Mouse (Mus musculus) heart, embryonic 16.5 days (tissue): Measurements from ENCODE around the gene Aif1. TPM values are rescaled to one million over a fixed set of nuclear protein-coding genes. Genes with fewer than 3 reads are reported as not detected.

ENCODE experiments used
- ATAC-seq: fragments of 200-750 bp; cut with Nextera tagmentation; replicated peaks from 2 replicates; pipeline ENCODE4 v1.8.0; 2017; ENCODE audit warnings: moderate number of reproducible peaks; ENCODE audit not compliant: insufficient read depth, low FRiP score; ENCODE audit errors: extremely low read depth
- H3K27ac ChIP-seq: fragments of 300-500 bp; sonication (generic); 2 replicates; pipeline ENCODE4 v1.5.1; 2014; ENCODE audit warnings: mild to moderate bottlenecking, low read length, control low read depth, moderate library complexity
- H3K27me3 ChIP-seq: fragments of 300-500 bp; sonication (generic); 2 replicates; pipeline ENCODE4 v1.6.1; 2014; ENCODE audit warnings: low read length, mixed read lengths; ENCODE audit not compliant: control insufficient read depth, insufficient read depth
- H3K36me3 ChIP-seq: fragments of 300-500 bp; sonication (generic); 2 replicates; pipeline ENCODE4 v1.6.1; 2014; ENCODE audit not compliant: control insufficient read depth, insufficient read depth
- H3K4me1 ChIP-seq: fragments of 300-500 bp; sonication (generic); 2 replicates; pipeline ENCODE4 v1.6.1; 2014; ENCODE audit warnings: low read length, mixed read lengths; ENCODE audit not compliant: control insufficient read depth, insufficient read depth
- H3K4me2 ChIP-seq: fragments of 300-500 bp; sonication (generic); 2 replicates; pipeline ENCODE4 v1.6.1; 2014; ENCODE audit warnings: low read depth, mild to moderate bottlenecking, control low read depth, low read length
- H3K4me3 ChIP-seq: fragments of 300-500 bp; sonication (generic); 2 replicates; pipeline ENCODE4 v1.5.1; 2014; ENCODE audit warnings: mild to moderate bottlenecking, control low read depth, low read length
- H3K9ac ChIP-seq: fragments of 300-500 bp; sonication (generic); 2 replicates; pipeline ENCODE4 v1.6.1; 2014; ENCODE audit warnings: low read length, control low read depth
- H3K9me3 ChIP-seq: fragments of 300-500 bp; sonication (generic); replicated peaks from 2 replicates; pipeline ENCODE4 v1.6.1; 2016; ENCODE audit warnings: low read length; ENCODE audit not compliant: control insufficient read depth
- WGBS: fragments of 180-500 bp; shearing (Covaris S2); extraction: QIAGEN DNeasy Blood & Tissue Kit; methylation state at CpG from one replicate; pipeline ENCODE4 v1.1.7; 2014; 5-methylcytosine and 5-hydroxymethylcytosine counted together
- polyA plus RNA-seq: library from polyadenylated mRNA; unstranded; fragments of >200 nt; fragmentation: Nextera tagmentation; extraction: Ambion mirVana; gene quantifications from 2 replicates; pipeline ENCODE4 v1.2.1, GENCODE M21; 2015

Gene Aif1
- polyA plus RNA-seq, 1 experiment from 2014 or later = 10.9 TPM

- peaks cover under 1% of the 10 kb centered on the region for H3K4me1 ChIP-seq
- no peak for ATAC-seq
- no peak overlapping the region for H3K4me3 ChIP-seq
- H3K4me2 ChIP-seq = no peak overlapping the region
- H3K27me3 ChIP-seq = peaks cover 6% of the 10 kb centered on the region
- 56% methylated on average over 4 of the region's 4 CpGs for WGBS
- peak overlapping the region; percentile 8; the same call in 1 of the 2 replicates for H3K27ac ChIP-seq
- no peak overlapping the region for H3K9ac ChIP-seq
- H3K36me3 ChIP-seq = no peaks in the 10 kb centered on the region
- H3K9me3 ChIP-seq = no peaks in the 10 kb centered on the region
These were observed 14.2 kb upstream of the Aif1 start for GRCm38 (mm10) chr17:35190096-35190495.

GRCm38 (mm10) chr17:35189186-35189585 lies 13.3 kb upstream of the Aif1 start:
- no peak for ATAC-seq
- Histone ChIP-seq H3K27ac (peak overlapping the region; percentile 24; the same call in 1 of the 2 replicates), H3K9me3 (no peaks in the 10 kb centered on the region), H3K36me3 (no peaks in the 10 kb centered on the region), H3K9ac (no peak overlapping the region), H3K4me3 (no peak overlapping the region), H3K27me3 (0 out of 2 replicates have a peak, but pooled peaks cover 2% of the 10 kb centered on the region), H3K4me2 (no peak overlapping the region), H3K4me1 (no peaks in the 10 kb centered on the region)
- WGBS = 41% methylated on average over 1 of the region's 1 CpGs

GRCm38 (mm10) chr17:35187959-35188610 lies 12.2 kb upstream of the Aif1 start, which contains the start of gene Lst1:
Lst1 (minus strand) TSS chr17:35188439.
- WGBS = 67% methylated on average over 7 of the region's 7 CpGs
- Histone ChIP-seq H3K27me3 (no peaks in the 10 kb centered on the region), H3K9ac (no peak within 1 kb of the TSS), H3K27ac (peak within 1 kb of the TSS; percentile 40), H3K4me2 (no peak within 1 kb of the TSS), H3K36me3 (no peaks in the 10 kb centered on the region), H3K4me1 (no peaks in the 10 kb centered on the region), H3K9me3 (no peaks in the 10 kb centered on the region), H3K4me3 (no peak within 1 kb of the TSS)
- ATAC-seq = no peak

- WGBS = 74% methylated on average over 4 of the region's 4 CpGs
- H3K9ac ChIP-seq = no peak overlapping the region
- no peaks in the 10 kb centered on the region for H3K27me3 ChIP-seq
- H3K27ac ChIP-seq = 0 out of 2 replicates have a peak overlapping the region, but pooled peaks have one; percentile 24
- no peaks in the 10 kb centered on the region for H3K36me3 ChIP-seq
- no peak overlapping the region for H3K4me2 ChIP-seq
- no peak overlapping the region for H3K4me3 ChIP-seq
- H3K9me3 ChIP-seq = no peaks in the 10 kb centered on the region
- H3K4me1 ChIP-seq = no peaks in the 10 kb centered on the region
- no peak for ATAC-seq
These were observed 11.5 kb upstream of the Aif1 start for GRCm38 (mm10) chr17:35187345-35187744.

- peak overlapping the region; percentile 65 for H3K4me2 ChIP-seq
- H3K4me3 ChIP-seq = peak overlapping the region; percentile 57
- H3K9ac ChIP-seq = peak overlapping the region; percentile 63
- 4% methylated on average over 4 of the region's 4 CpGs for WGBS
- 0 out of 2 replicates have a peak, but pooled peaks have one; percentile 8 for ATAC-seq
- peak overlapping the region; percentile 11 for H3K27ac ChIP-seq
- no peaks in the 10 kb centered on the region for H3K27me3 ChIP-seq
- H3K9me3 ChIP-seq = no peaks in the 10 kb centered on the region
- no peaks in the 10 kb centered on the region for H3K36me3 ChIP-seq
- H3K4me1 ChIP-seq = no peaks in the 10 kb centered on the region
These were observed 10.8 kb upstream of the Aif1 start for GRCm38 (mm10) chr17:35186681-35187080.

GRCm38 (mm10) chr17:35185639-35186611 lies 10.1 kb upstream of the Aif1 start:
- H3K36me3 ChIP-seq = no peaks in the 10 kb centered on the region
- peak overlapping the region; percentile 11 for H3K27ac ChIP-seq
- peak overlapping the region; percentile 57 for H3K4me3 ChIP-seq
- H3K4me1 ChIP-seq = no peaks in the 10 kb centered on the region
- WGBS = 2% methylated on average over 18 of the region's 18 CpGs
- H3K9me3 ChIP-seq = no peaks in the 10 kb centered on the region
- no peaks in the 10 kb centered on the region for H3K27me3 ChIP-seq
- H3K9ac ChIP-seq = peak overlapping the region; percentile 63
- H3K4me2 ChIP-seq = peak overlapping the region; percentile 65
- peak; percentile 49; the same call in 1 of the 2 replicates for ATAC-seq

GRCm38 (mm10) chr17:35180093-35180492 lies 4.2 kb upstream of the Aif1 start:
- no peaks in the 10 kb centered on the region for H3K9me3 ChIP-seq
- H3K36me3 ChIP-seq = no peaks in the 10 kb centered on the region
- H3K9ac ChIP-seq = no peak overlapping the region
- H3K27me3 ChIP-seq = no peaks in the 10 kb centered on the region
- no peak overlapping the region for H3K27ac ChIP-seq
- ATAC-seq = no peak
- H3K4me1 ChIP-seq = no peaks in the 10 kb centered on the region
- H3K4me3 ChIP-seq = no peak overlapping the region
- no peak overlapping the region for H3K4me2 ChIP-seq
- WGBS = 77% methylated on average over 5 of the region's 5 CpGs

GRCm38 (mm10) chr17:35178528-35178927 lies 2.7 kb upstream of the Aif1 start:
- no peak overlapping the region for H3K4me2 ChIP-seq
- H3K36me3 ChIP-seq = no peaks in the 10 kb centered on the region
- H3K4me1 ChIP-seq = no peaks in the 10 kb centered on the region
- H3K27ac ChIP-seq = no peak overlapping the region
- H3K27me3 ChIP-seq = no peaks in the 10 kb centered on the region
- no peak overlapping the region for H3K4me3 ChIP-seq
- peak; percentile 69; the same call in 1 of the 2 replicates for ATAC-seq
- no peak overlapping the region for H3K9ac ChIP-seq
- no peaks in the 10 kb centered on the region for H3K9me3 ChIP-seq
- WGBS = 7% methylated on average over 5 of the region's 5 CpGs
